Mouse (Mus musculus) hindbrain, embryonic 10.5 days (tissue): Measurements from ENCODE around the gene Armc5. TPM values are rescaled to one million over a fixed set of nuclear protein-coding genes. Genes with fewer than 3 reads are reported as not detected.

ENCODE experiments used
- DNase-seq: peaks from one replicate; pipeline ENCODE4 v3.0.0-alpha.2; 2017; ENCODE audit warnings: low spot score
- H3K27ac ChIP-seq: fragments of 300-500 bp; sonication (generic); 2 replicates; pipeline ENCODE4 v1.5.1; 2016; ENCODE audit warnings: mild to moderate bottlenecking, moderate library complexity
- H3K27me3 ChIP-seq: fragments of 300-500 bp; sonication (generic); 2 replicates; pipeline ENCODE4 v1.6.1; 2016; ENCODE audit warnings: mild to moderate bottlenecking; ENCODE audit not compliant: poor library complexity, insufficient read depth, severe bottlenecking
- H3K36me3 ChIP-seq: fragments of 300-500 bp; sonication (generic); 2 replicates; pipeline ENCODE4 v1.6.1; 2016; ENCODE audit warnings: mild to moderate bottlenecking, moderate library complexity
- H3K4me1 ChIP-seq: fragments of 300-500 bp; sonication (generic); replicated peaks from 2 replicates; pipeline ENCODE4 v1.6.1; 2016; ENCODE audit warnings: mild to moderate bottlenecking
- H3K4me3 ChIP-seq: fragments of 300-500 bp; sonication (generic); 2 replicates; pipeline ENCODE4 v1.5.1; 2016; ENCODE audit warnings: mild to moderate bottlenecking, moderate library complexity
- H3K9me3 ChIP-seq: fragments of 300-500 bp; sonication (generic); 2 replicates; pipeline ENCODE4 v1.6.1; 2016; ENCODE audit warnings: mild to moderate bottlenecking, moderate library complexity
- WGBS: fragments of 180-500 bp; shearing (Covaris S2); methylation state at CpG from one replicate; pipeline ENCODE4 v1.1.7; 2016; 5-methylcytosine and 5-hydroxymethylcytosine counted together
- polyA plus RNA-seq: library from polyadenylated mRNA; unstranded; fragments of >200 nt; fragmentation: Nextera tagmentation; extraction: Ambion mirVana; gene quantifications from 2 replicates; pipeline ENCODE4 v1.2.1, GENCODE M21; 2016

Armc5 gene
- 16.7 and 19.6 TPM in 2 replicates for polyA plus RNA-seq

DNA sequence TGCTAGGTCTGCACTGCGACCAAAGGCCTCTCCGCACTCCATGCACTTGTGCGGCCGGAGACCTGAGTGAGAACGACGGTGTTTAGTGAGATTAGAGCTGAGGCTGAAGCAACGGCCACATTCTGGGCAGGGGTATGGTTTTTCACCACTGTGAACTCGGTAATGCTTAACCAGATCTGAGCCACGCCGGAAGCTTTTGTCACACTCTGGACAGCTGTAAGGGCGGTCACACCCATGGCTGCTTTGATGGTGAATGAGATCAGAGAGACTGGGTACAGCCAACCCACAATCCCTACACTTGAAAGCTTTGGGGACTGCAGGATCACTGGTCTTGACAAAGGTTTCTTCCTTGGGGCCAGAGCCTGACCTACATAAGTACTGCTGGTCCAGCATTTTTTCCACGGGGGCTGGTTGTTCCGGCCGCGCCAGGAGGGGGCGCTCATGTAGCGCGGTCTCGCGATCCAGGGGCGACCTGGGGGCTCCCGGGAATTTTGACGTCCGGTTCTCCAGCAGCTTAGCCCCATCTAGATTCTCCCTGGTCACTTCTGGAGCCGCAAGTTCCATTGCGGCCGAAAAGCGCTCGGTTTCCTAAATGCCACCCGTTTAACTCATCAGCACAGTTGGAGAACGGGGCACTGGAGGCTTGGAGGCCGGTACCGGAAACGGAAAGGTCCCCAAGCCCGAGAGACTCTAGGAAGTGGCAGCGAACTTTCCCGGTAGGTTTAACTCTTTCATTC is at the start of gene Armc5:
Armc5 (plus strand) TSS at position 487 of the 737 bp plus-strand sequence.
- Histone ChIP-seq H3K27ac (peak within 1 kb of the TSS; percentile 97), H3K9me3 (no peaks in the 10 kb centered on the region), H3K4me1 (peaks cover 33% of the 10 kb centered on the region), H3K36me3 (peaks cover 34% of the 10 kb centered on the region), H3K4me3 (peak within 1 kb of the TSS; percentile 69), H3K27me3 (no peaks in the 10 kb centered on the region)
- WGBS, result 27% methylated on average over 37 of the region's 37 CpGs
- DNase-seq, result peak; percentile 89

DNA sequence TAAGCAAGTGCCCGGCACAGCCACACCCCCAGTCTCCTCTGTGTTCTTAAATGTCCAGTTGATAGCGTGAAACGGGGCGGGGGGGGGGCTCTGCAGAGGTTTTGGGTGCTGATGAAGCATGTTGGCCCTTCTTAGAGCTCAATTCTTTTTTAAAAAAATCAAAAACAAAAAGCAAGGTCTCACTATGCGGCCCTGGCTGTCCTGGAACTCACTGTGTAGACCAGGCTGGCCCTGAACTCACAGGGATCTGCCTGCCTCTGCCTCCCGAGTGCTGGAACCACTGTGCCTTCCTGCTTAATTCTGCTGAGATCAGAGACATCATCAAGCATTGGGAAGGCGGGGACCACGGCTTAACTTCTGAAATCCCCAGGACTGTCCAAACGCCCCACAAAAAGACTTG is 35.5 kb upstream of the Armc5 start:
- H3K4me1 ChIP-seq, result no peaks in the 10 kb centered on the region; the same call in 1 of the 2 replicates
- H3K4me3 ChIP-seq, result no peak overlapping the region
- 92% methylated on average over 9 of the region's 9 CpGs for WGBS
- no peaks in the 10 kb centered on the region for H3K9me3 ChIP-seq
- H3K36me3 ChIP-seq, result no peaks in the 10 kb centered on the region
- no peaks in the 10 kb centered on the region; the same call in 1 of the 2 replicates for H3K27me3 ChIP-seq
- no peak overlapping the region for H3K27ac ChIP-seq
- no peak for DNase-seq

DNA sequence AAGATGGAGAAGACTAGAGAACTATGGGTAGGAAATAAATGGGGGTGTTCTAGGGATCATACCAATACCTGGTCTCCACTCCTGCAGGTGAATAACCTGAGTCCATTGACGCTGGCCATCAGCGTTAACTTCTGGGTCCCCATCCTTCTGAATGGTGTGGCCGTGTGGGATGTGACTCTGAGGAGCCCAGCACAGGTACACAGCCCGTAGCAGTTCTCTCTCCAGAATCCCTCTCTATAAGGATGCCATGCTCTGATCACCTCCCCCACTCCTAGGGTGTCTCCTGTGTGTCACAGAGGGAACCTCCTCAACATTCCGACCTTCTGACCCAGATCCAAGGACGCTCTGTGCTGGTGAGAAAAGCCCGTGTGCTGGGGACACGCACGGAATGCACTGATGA is 34.1 kb upstream of the Armc5 start:
- 78% methylated on average over 9 of the region's 9 CpGs for WGBS
- Histone ChIP-seq H3K27me3 (no peaks in the 10 kb centered on the region; the same call in 1 of the 2 replicates), H3K27ac (no peak overlapping the region), H3K4me3 (no peak overlapping the region), H3K36me3 (no peaks in the 10 kb centered on the region), H3K9me3 (no peaks in the 10 kb centered on the region), H3K4me1 (no peaks in the 10 kb centered on the region; the same call in 1 of the 2 replicates)
- DNase-seq, result no peak

DNA sequence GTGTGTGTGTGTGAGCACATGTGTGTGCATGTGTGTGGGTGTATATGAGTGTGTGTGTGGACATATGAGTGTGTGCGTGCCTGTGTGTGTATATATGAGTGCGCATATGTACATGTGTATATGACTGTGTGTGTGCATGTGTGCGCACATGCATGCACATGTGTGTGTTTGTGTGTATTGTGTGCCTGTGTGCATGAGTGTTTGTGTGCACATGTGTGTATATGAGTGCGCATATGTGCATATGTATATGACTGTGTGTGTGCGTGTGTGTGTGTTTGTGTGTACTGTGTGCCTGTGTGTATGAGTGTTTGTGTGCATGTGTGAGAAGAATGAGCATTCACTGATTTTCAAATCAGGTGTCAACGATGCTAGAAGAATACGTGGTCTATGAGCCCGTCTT is 33.0 kb upstream of the Armc5 start:
- no peaks in the 10 kb centered on the region for H3K36me3 ChIP-seq
- no peaks in the 10 kb centered on the region for H3K9me3 ChIP-seq
- no peaks in the 10 kb centered on the region; the same call in 1 of the 2 replicates for H3K4me1 ChIP-seq
- no peaks in the 10 kb centered on the region; the same call in 1 of the 2 replicates for H3K27me3 ChIP-seq
- DNase-seq, result no peak
- WGBS, result 91% methylated on average over 8 of the region's 8 CpGs
- no peak overlapping the region for H3K4me3 ChIP-seq
- H3K27ac ChIP-seq, result no peak overlapping the region

DNA sequence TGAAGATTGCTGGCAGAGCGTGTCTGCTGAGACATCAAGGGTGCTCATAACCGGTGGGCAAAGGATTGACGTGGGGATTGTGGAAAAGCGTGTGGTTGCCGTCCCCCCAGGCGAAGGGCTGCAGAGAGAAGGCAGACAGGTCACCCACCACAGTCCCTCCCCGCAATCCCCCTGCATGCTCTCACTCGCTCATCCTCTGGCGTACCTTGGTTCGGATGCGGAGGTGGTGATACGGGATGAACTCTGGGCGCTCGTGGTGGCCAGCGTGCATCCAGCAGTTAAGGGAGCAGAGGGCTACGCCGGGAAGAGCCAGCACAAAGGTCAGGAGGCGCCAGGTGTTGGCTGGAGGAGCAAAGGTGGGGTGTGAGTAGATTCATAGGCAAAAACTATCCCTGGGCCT is 31.4 kb upstream of the Armc5 start:
- no peaks in the 10 kb centered on the region for H3K9me3 ChIP-seq
- WGBS, result 87% methylated on average over 18 of the region's 18 CpGs
- no peak for DNase-seq
- H3K36me3 ChIP-seq, result no peaks in the 10 kb centered on the region
- H3K27ac ChIP-seq, result no peak overlapping the region
- no peaks in the 10 kb centered on the region; the same call in 1 of the 2 replicates for H3K27me3 ChIP-seq
- H3K4me3 ChIP-seq, result no peak overlapping the region
- no peaks in the 10 kb centered on the region; the same call in 1 of the 2 replicates for H3K4me1 ChIP-seq

DNA sequence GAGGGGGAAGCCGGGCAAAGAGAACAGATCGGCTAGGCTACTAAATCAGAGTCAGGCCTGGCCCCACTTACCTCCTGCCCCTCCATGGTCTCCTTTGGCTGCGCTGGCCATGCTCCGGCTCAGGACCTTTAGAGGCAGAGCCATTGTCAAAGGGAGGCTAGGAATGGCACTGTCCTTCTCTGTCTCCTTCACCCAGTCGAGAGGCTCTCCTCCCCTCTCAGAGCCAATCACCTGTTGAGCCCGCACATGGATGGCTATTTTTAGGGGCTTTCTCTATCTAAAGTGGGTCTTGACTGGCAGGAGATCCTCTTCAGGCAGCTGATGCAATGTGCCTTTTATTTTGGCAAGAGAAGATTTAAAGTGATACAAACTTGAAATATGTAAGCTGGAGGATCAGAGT is 31.0 kb upstream of the Armc5 start, which contains the start of gene Cox6a2:
Cox6a2 (minus strand) TSS at position 236 of the 400 bp plus-strand sequence.
- Histone ChIP-seq H3K36me3 (no peaks in the 10 kb centered on the region), H3K27me3 (no peaks in the 10 kb centered on the region; the same call in 1 of the 2 replicates), H3K27ac (no peak within 1 kb of the TSS), H3K4me3 (no peak within 1 kb of the TSS), H3K9me3 (no peaks in the 10 kb centered on the region), H3K4me1 (no peaks in the 10 kb centered on the region; the same call in 1 of the 2 replicates)
- 77% methylated on average over 6 of the region's 6 CpGs for WGBS
- DNase-seq, result no peak

DNA sequence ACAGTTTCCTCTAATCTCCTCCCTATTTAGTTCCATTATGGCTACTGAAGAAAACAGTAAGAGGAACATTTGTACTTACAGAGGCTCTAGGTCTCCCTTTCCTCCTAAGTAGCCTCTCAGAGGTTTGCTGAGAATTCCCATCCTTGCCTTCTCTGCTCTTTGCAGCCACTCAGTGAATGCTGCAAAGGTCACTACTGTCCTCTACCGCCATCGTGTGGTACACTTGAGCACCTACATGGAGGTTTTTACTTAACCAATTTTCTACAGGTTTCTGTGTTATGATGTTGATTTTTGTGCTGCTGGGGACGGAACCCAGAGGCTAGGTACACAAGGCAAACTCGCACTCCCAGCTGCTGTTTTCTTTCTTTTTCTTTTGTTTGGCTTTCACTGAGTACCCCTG is 29.0 kb upstream of the Armc5 start:
- peak; percentile 48 for DNase-seq
- Histone ChIP-seq H3K4me1 (no peaks in the 10 kb centered on the region; the same call in 1 of the 2 replicates), H3K4me3 (no peak overlapping the region), H3K36me3 (no peaks in the 10 kb centered on the region), H3K9me3 (no peaks in the 10 kb centered on the region), H3K27ac (no peak overlapping the region), H3K27me3 (no peaks in the 10 kb centered on the region; the same call in 1 of the 2 replicates)
- 7% methylated on average over 4 of the region's 4 CpGs for WGBS

DNA sequence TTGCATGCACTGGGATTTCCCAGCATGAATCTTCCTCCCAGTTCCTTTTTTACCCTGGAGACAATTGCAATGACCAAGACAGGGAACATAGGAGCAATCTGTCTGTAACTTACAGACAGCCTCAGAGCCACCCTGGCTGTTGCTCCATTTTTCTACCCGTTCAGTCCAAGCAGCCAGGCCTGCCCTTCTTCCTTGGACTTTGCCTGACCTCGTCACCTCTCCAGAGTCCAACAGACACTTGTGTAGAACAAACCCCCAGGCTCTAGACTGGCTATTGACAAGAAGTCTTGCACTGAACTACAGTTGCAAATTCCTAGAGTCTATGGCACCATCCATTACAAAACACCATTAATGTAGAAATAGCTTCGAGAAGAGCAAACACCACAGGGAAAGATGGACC is 27.3 kb upstream of the Armc5 start:
- 59% methylated on average over 3 of the region's 3 CpGs for WGBS
- Histone ChIP-seq H3K4me1 (no peaks in the 10 kb centered on the region), H3K9me3 (no peaks in the 10 kb centered on the region), H3K36me3 (no peaks in the 10 kb centered on the region), H3K27ac (no peak overlapping the region), H3K4me3 (no peak overlapping the region), H3K27me3 (no peaks in the 10 kb centered on the region; the same call in 1 of the 2 replicates)
- DNase-seq, result no peak

DNA sequence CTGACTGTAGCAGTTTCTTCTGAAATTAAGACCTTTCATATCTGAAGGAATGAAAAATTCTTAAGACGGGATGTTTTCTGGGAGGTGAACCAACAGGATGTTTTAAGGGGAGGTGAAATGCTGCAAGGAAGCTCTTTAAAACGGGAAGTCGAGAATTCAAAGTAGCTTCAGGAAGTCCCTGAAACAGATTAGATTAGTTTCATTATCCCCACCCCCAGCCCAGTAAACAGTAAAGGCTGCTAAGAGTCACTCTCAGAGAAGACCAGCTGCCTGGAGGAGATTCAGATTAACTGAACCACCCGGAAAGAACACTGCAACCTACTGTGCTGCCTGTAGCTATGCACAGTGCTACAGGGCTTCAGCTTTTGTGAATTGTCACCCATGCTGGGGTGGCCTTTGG is 17.2 kb upstream of the Armc5 start:
- no peaks in the 10 kb centered on the region for H3K9me3 ChIP-seq
- H3K36me3 ChIP-seq, result no peaks in the 10 kb centered on the region
- no peak overlapping the region for H3K27ac ChIP-seq
- DNase-seq, result no peak
- no peaks in the 10 kb centered on the region for H3K27me3 ChIP-seq
- WGBS, result 88% methylated on average over 4 of the region's 4 CpGs
- H3K4me1 ChIP-seq, result no peaks in the 10 kb centered on the region
- no peak overlapping the region for H3K4me3 ChIP-seq

DNA sequence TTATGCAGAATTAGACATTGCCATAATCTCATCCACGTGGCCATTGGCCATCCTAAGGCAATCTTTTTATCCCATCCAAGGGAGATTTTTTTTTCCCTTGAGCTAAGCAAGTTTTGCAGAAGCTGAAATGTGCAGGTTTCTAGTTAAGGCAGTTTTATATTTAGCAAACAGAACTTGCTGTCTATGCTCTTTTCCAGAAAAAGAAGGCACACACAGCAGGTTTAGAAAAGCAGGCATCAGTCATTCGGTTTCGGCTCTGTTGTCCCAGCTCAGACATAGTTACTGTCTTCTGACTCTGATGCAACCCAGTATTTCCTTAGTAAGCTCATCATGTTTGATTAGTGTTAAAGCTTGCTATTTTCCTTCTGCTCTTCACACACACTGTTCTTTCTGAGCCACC is 16.2 kb upstream of the Armc5 start:
- no peaks in the 10 kb centered on the region for H3K36me3 ChIP-seq
- H3K9me3 ChIP-seq, result no peaks in the 10 kb centered on the region
- no peak overlapping the region for H3K4me3 ChIP-seq
- no peaks in the 10 kb centered on the region for H3K4me1 ChIP-seq
- no peak overlapping the region for H3K27ac ChIP-seq
- no peak for DNase-seq
- no peaks in the 10 kb centered on the region for H3K27me3 ChIP-seq
- 93% methylated on average over 3 of the region's 3 CpGs for WGBS

DNA sequence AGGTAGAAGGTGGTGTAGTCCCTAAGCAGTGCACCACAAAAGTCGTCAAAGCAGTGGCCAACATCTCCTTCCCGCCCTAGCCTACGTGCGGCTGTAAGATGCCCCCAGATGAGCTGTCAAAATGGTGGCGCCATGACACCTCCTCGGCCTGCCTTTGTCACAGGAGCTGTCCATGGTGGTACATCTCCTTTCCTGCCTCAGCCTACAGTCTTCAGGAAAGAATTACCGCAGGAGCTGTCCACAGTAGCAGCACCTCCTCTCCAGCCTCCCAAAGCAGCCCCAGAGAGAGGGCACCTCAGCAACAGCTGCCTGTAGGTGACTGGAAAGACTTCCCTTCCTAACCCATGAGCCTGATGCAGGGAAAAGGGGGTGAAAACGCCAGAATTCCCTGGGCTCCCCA is 5.4 kb upstream of the Armc5 start:
- Histone ChIP-seq H3K4me3 (no peak overlapping the region), H3K27me3 (no peaks in the 10 kb centered on the region), H3K4me1 (peaks cover 3% of the 10 kb centered on the region), H3K9me3 (no peaks in the 10 kb centered on the region), H3K27ac (no peak overlapping the region), H3K36me3 (peaks cover 9% of the 10 kb centered on the region)
- 45% methylated on average over 8 of the region's 8 CpGs for WGBS
- DNase-seq, result no peak

DNA sequence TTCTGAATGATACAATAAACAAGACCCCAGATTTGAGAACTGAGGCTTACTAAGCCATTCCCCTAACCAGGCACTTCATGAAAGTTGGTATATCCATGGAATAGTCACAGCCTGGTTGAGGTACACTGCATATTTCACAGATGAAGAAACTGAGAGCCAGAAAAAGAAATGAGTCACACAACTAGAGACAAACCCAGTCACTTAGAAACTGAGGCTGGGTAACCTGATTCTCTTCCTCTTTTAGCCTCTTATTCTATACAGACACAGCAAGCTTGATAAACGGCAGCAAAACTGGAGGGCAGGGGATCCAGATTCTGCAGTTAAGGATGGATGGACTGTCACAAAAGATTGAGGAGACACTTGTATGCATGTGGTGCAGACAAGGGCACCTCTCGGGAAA is 2.3 kb upstream of the Armc5 start:
- H3K4me1 ChIP-seq, result peaks cover 24% of the 10 kb centered on the region
- no peak overlapping the region for H3K4me3 ChIP-seq
- H3K9me3 ChIP-seq, result no peaks in the 10 kb centered on the region
- WGBS, result 88% methylated on average over 2 of the region's 2 CpGs
- H3K36me3 ChIP-seq, result peaks cover 12% of the 10 kb centered on the region
- no peaks in the 10 kb centered on the region for H3K27me3 ChIP-seq
- H3K27ac ChIP-seq, result no peak overlapping the region
- no peak for DNase-seq

DNA sequence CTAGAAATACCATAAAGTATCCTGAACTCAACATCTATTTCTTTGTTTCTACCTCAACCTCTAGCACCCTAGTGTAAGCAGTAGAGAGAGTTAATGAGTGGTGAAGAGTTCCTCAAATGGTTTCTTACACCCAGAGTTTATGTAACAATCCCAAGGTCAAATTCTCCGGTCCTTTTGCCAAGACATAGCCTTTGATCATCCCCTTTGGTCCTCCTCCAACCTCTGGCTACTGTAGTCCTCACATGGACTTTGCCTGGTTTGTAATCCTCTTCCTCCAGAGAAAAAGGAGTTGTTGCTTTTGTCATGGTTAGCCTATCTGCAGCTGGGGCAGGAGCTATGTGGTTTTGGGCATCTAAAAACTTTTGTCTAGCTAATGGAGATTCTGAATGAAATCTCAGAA is 1.7 kb upstream of the Armc5 start:
- no peak for DNase-seq
- 100% methylated on average over 1 of the region's 1 CpGs for WGBS
- no peaks in the 10 kb centered on the region for H3K27me3 ChIP-seq
- no peak overlapping the region for H3K27ac ChIP-seq
- H3K4me3 ChIP-seq, result no peak overlapping the region
- peaks cover 29% of the 10 kb centered on the region for H3K4me1 ChIP-seq
- no peaks in the 10 kb centered on the region for H3K9me3 ChIP-seq
- H3K36me3 ChIP-seq, result peaks cover 19% of the 10 kb centered on the region
